Mouse (Mus musculus): Measurements from ENCODE around the gene Sptb. TPM values are rescaled to one million over a fixed set of nuclear protein-coding genes. Genes with fewer than 3 reads are reported as not detected.

Sptb gene
- 0.59 and 0.99 TPM in 2 replicates for polyA plus RNA-seq (2012; rRNA removed; ENCODE audit: low replicate concordance)

DNA sequence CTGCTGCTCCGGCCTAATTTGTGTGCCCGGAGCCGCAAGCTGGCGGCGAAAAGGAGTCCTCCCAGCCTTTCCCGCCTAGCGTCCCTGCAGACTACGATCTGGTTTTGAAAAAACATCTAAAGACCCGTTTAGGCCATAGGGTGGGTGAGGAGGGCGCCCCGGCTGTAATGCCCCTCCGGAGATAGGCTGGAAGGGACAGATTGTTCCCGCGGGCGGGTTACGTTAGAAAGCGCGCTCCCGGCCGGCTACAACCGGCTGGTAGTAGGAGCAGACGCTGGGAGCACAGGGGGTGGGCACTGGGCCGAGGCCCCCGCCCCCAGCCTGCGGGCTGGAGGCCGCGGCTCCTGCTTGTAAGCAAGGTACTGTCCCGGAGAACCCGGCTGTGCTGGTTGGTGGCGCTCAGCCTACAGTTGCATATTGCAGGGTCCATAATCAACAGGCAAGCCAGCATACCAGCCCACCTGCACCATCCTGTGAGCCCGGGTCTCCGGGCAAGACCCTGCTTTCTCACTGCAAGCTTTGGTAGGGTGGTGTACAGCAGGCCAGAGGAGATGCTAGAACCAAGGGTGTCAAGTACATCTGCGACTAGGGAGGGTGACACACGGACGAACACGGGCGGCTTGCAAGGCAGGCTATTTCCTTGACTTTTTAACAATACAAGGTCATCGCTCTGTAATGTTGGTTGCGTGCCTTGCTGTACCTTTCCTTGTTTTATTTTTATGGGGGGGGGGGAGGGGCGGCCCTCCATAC is at the start of gene Sptb:
Gene Sptb, minus strand, starts transcription at position 197 of the 750 bp plus-strand sequence.

GRCm38 (mm10) chr12:76530580-76531139 is 179.7 kb downstream of the Sptb start, which contains the start of gene Plekhg3:
Gene Plekhg3 (plus strand): TSS chr12:76530891.

Other genes starting within 250 kb of the Sptb start
- 32.0 and 58.4 TPM in 2 replicates for gene Plekhg3, start 179.7 kb downstream of the Sptb start, polyA plus RNA-seq (2012; rRNA removed; ENCODE audit: low replicate concordance)
- 65.2 and 76.2 TPM in 2 replicates for gene Churc1, start 55.0 kb upstream of the Sptb start, polyA plus RNA-seq (2012; rRNA removed; ENCODE audit: low replicate concordance)
- 23.6 and 42.6 TPM in 2 replicates for gene Fntb, start 55.0 kb upstream of the Sptb start, polyA plus RNA-seq (2012; rRNA removed; ENCODE audit: low replicate concordance)
- gene Gpx2, start 85.0 kb upstream of the Sptb start, polyA plus RNA-seq (2012; rRNA removed; ENCODE audit: low replicate concordance): 73.6 TPM in 1 of 2 replicates, not detected in the other
- 1.2 and 10.1 TPM in 2 replicates for gene Rab15, start 112.4 kb upstream of the Sptb start, polyA plus RNA-seq (2012; rRNA removed; ENCODE audit: low replicate concordance)

Measured in subcutaneous adipose tissue, adult 2 months (tissue).